Mouse (Mus musculus): ENCODE measurements around the gene Hcst.

Gene Hcst

GRCm38 (mm10) chr7:30419561-30420499 lies at the start of gene Hcst:
Gene Hcst, minus strand, starts transcription at chr7:30419854.
- no peak for DNase-seq

DNA sequence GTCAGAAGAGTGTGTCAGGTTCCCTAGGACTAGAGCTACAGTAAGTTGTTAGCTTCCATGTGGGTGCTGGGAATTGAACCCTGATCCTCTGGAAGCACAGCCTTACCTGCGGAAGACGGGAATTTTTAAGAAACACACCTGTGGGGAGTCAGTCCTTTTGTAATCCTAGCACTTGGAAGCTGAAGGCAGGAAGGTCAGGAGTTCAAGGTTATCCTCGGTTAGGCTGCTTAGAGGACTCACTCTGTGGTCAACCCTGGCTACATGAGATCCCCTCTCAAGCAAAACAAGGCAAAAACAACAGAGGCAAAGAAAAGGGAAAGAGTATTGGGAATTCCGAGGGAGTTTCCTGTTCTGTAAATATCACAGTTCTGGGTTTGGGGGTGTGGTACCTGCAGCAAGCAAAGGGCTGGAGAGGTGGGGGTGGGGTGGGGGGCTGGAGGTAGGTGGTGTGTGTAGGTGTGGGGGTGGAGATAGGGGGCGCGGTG lies 45.2 kb upstream of the Hcst start:
- no peak for DNase-seq

DNA sequence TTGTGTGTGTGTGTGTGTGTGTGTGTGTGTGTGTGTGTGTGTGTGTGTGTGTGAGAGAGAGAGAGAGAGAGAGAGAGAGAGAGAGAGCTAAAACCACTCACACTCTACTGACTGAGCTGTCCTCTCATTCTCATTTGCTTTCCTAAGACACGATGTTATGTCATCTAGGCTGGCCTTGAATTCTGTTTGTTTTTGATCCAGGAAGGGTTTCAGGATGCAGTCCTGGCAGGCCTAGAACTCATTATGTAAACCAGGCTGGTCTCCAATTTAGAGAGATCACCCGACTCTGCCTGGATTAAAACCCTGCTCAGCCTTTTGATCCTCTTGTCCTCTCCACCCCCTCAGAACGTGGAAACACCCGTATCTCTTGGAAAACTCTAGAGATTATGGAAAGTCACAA lies 44.3 kb upstream of the Hcst start:
- DNase-seq, result no peak

DNA sequence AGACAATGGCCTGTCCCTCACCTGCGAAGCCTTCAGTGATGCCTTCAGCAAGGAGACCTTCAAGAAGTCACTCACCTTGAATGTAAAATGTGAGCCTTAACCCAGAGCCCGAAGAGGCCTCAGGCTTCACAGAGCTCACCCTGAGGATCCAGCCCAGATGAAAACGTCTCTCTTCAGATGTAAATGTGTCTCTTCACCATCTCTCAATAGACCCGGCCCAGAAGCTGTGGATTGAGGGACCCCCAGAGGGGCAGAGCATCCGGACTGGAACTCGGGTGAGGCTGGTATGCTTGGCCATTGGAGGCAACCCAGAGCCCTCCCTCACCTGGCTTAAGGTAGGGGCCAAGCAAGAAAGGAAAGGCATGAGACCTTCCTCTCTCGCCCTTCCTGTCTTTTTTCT lies 43.9 kb upstream of the Hcst start:
- no peak for DNase-seq

GRCm38 (mm10) chr7:30459484-30459883 lies 39.8 kb upstream of the Hcst start:
- no peak for DNase-seq

- DNase-seq, result no peak
Observed at GRCm38 (mm10) chr7:30457629-30458330, 38.1 kb upstream of the Hcst start, which contains the start of the genes Kirrel2 and Nphs1. Gene Kirrel2, minus strand, starts transcription at chr7:30457690. Gene Nphs1, plus strand, starts transcription at chr7:30458315.

DNA sequence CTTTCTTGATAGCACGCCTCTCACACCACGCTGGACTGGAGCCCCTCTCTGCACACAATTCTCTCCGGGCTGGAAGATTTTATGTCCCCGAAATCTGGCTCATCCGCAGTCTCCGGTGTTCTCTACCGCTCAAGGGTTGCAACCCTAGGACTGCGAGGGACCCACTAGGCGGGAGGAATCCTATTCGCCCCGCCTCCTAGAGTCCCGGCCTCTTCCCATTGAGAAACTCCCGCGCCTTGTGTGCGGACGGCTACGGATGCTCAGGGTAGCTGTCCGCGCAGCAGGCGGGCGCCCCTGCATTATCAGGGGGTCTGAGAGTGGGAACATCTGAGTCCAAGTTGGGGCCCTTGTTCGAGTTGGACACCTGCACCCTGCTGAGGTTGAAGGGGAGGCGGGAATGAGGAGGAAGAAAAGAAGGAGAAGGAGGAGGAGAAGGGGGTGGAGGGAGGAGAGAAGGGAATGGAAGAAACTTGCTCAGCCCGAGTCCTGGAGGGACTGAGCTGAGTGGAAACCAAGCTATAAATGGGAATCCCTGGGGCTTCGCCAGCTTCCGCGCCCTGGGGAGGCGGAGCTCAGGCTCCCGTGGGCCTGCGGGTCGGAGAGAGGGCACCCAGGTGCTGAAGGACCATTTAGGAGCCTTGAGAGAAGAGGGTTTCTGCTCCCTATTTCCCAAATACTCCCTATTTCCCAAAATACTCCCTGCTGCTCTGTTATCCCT lies 37.4 kb upstream of the Hcst start:
- no peak for DNase-seq

GRCm38 (mm10) chr7:30456487-30456886 lies 36.8 kb upstream of the Hcst start:
- DNase-seq, result no peak

GRCm38 (mm10) chr7:30454259-30454658 lies 34.6 kb upstream of the Hcst start:
- no peak for DNase-seq

DNA sequence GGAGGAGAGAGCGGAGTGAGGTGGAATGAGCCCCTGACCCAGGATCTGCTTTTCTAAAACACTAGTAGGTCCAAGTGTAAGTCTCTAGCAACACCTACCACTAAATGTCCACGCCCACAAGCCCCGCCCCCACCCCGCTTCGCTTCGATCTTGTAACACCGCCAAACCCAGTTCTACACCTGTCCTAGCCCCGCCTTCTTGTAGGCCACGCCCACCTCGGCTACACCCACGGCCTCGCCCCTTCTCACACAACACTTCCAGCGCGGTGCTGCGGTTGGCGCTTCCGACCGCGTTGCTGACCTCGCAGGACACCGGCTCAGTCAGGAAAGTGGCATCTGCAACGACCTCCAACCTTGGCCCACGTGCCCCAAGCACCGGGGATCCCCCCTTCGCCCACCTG lies 34.1 kb upstream of the Hcst start:
- peak; percentile 53 to 59 for DNase-seq

DNA sequence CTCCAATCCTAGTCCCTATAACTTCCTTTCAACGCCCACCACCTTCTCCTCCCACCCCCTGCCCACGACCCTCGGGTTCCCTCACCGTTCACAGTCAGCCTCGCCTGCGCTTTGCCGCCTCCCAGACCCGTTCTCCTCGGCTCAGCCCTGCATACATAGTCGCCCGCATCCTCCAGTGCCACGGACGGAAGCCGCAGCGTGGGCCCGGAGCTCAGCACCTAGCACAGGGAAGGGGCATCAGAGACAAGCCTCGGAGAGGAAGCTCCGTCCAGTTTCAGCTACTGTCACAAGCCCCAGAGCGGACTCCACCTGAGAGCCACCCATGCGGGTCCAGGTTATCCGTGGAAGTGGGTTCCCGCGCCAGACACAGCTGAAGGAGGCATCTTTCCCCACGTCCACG lies 33.7 kb upstream of the Hcst start:
- DNase-seq, result no peak

DNA sequence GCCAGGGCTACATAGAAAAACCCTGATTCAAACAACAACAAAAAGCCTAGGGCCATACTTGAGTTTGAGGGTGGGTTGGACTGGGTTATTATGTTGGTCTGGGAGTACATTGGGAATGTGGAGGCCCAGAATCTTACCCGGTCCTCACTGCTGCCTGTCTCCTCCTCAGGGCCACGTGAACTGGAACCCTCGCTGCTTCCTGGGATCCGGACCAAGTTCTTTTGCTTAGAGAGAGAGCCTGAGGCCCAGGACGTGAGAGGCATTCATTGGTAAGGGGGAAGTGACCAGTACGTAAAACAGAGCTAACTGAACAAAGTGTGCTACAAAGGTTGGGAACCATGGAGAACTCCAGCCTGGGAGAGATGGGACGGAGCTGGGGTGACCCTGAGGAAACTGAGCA lies 30.6 kb upstream of the Hcst start:
- no peak for DNase-seq

GRCm38 (mm10) chr7:30444971-30445751 lies 25.5 kb upstream of the Hcst start, which contains the start of gene Aplp1:
Gene Aplp1, minus strand, starts transcription at chr7:30445535.
- peak; percentile 22 to 41 for DNase-seq

DNA sequence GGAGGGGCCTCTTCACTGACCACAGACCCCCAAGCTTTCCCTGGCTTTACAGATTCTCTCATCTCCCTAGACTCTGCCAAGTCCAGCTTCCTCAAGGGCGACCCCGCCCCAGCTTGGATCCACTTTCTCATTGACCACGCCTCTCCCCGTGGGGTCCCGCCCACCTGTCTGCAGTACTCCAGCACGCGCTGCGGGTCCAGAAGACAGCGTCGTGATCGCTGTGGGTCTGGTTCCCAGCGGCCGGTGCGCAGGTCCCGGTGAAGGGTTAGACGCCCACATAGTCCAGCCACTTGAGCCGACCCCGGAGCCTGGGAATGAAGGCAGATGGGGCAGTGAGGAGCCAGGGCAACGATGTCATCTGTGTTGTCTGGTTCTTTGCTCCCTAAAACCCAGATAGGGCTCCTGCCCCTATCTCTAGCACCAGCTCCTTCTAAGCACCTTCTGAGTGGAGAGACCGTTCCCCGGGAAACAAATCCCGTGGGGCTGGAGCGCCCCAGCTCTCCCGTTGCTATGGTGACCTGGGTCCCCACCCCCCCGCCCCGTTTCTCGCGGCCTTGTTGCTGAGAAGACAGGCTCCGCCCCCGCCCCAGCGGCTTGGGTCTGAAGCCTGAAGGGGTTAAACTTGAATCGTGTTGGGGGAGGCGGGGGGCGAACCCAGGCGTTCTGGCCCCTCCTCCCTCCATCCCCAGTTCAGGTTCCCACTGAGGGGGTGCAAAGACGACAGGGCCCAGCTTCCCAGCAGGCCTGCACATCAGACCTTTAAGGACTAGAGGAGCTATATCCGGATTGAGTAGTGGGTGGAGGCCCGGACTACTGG lies 24.7 kb upstream of the Hcst start:
- no peak for DNase-seq

- no peak for DNase-seq
Observed at GRCm38 (mm10) chr7:30443696-30444095, 24.0 kb upstream of the Hcst start.

- peak in 1 of 2 experiments; percentile 32 for DNase-seq
Observed at GRCm38 (mm10) chr7:30440697-30441096, 21.0 kb upstream of the Hcst start.

DNA sequence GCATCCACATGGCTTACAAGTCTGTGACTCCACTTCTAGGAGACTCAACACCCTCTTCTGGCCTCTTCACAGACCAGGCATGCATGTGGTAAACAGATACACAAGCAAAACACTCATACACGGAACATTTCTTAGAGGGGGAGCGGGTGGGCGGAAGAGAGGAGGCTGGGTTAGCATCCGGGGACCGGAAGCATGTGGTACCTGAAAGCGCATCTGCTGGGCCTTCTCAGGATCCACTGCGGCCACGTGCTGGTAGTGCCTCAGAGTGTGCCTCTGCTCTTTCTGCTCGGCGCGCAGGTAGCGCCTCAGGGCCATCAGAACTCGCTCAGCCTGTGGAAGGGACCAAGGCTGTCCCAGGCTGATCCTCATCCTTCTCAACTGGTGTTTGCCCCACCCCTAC lies 20.1 kb upstream of the Hcst start:
- DNase-seq, result no peak

DNA sequence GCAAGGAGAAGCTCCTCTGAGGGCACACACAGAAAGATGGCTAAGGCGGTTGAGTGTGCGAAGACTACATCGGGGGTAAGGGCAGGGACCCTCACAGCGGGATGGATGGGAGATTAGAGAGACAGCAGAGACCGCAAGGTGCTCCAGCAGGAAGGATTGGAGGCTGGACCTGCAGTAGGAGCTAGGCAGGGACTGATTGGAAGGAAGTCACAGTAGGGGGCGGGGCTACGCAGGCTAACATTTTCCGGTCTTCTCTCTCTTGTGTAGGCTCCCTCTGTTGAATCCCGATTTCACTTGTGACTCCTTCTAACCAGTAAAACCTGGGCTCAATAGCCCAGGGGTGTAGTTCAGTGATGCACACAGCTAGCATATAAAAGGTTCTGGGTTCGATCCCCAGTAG lies 17.2 kb upstream of the Hcst start:
- DNase-seq, result no peak

GRCm38 (mm10) chr7:30435156-30435555 lies 15.5 kb upstream of the Hcst start:
- no peak for DNase-seq

DNA sequence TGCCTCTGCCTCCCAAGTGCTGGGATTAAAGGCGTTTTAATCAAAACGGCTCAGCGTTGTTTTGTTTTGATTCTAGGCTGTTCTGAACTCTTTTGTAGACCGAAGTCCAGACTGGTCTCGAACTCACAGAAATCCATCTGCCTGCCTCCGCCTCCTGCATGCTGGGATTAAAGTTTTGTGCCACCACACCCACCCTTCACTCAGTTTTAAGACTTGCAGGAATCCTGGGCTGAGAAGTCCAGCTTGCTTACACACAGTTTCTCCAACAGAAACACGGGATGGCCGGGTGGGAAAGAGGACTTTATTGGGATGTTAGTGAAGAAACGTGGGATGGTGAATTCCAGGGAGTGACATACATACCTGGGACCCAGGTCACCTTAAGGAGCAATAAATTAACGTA lies 15.0 kb upstream of the Hcst start:
- no peak for DNase-seq

GRCm38 (mm10) chr7:30434238-30434637 lies 14.6 kb upstream of the Hcst start:
- peak; percentile 38 to 59 for DNase-seq

Measured in kidney, adult 8-10 months (tissue).